Mouse (Mus musculus): ENCODE data around the gene Trak1.

GRCm38 (mm10) chr9:121352726-121353125 is 55.4 kb downstream of the Trak1 start:
- TF ChIP-seq CTCF (IDR thresholded peaks at IDR 0.05; ENCODE audit: low read depth) (no peak), EP300 (IDR thresholded peaks at IDR 0.05; ENCODE audit: low read depth) (no peak)

All from liver, embryonic 14.5 days (tissue).